Comparison of ENCODE assay signal across 18 mouse cellular contexts in genomic region chr2:31712716-31713115, GRCm38 (mm10).
"Had no signal": no experiment of that assay in that cellular context is flagged by ENCODE, and none has a peak within 500 bp of the region (broad histone marks: within the 10 kb centered on the region; RNA-seq: fewer than 3 reads in every experiment).

No protein-coding gene starts in this region.

- H3K4me2 ChIP-seq: lung, embryonic 14.5 days; midbrain, embryonic 12.5 days; neural tube, embryonic 13.5 days; neural tube, embryonic 15.5 days had no signal

- H3K36me3 ChIP-seq: midbrain, embryonic 12.5 days; neural tube, embryonic 15.5 days had no signal

- H3K27me3 ChIP-seq: midbrain, embryonic 12.5 days; neural tube, embryonic 13.5 days; neural tube, embryonic 15.5 days had no signal

- H3K27ac ChIP-seq: midbrain, embryonic 10.5 days; midbrain, embryonic 12.5 days; neural tube, embryonic 13.5 days; neural tube, embryonic 15.5 days had no signal

- H3K4me1 ChIP-seq: midbrain, embryonic 10.5 days; midbrain, embryonic 12.5 days; neural tube, embryonic 13.5 days; neural tube, embryonic 15.5 days had no signal

- H3K9ac ChIP-seq: lung, embryonic 14.5 days; midbrain, embryonic 12.5 days; neural tube, embryonic 13.5 days; neural tube, embryonic 15.5 days had no signal

- H3K9me3 ChIP-seq: midbrain, embryonic 10.5 days; midbrain, embryonic 12.5 days; neural tube, embryonic 13.5 days; neural tube, embryonic 15.5 days had no signal

- H3K4me3 ChIP-seq: midbrain, embryonic 10.5 days; midbrain, embryonic 12.5 days; myocyte; neural tube, embryonic 13.5 days; neural tube, embryonic 15.5 days had no signal

- DNase-seq: lung, adult 18-20 months; lung, embryonic 14.5 days; lung, postnatal 10 days; lung, postnatal 4 days; midbrain, embryonic 14.5 days; retina, postnatal 1 day; right cerebral cortex, adult 18-20 months; right cerebral cortex, postnatal 25 days; right cerebral cortex, postnatal 4 days; spleen, adult 18-20 months; thymus, adult 18-20 months; thymus, postnatal 14 days; thymus, postnatal 36 days had no signal
